Mouse (Mus musculus): ENCODE data around the gene Slf2. TPM values are rescaled to one million over a fixed set of nuclear protein-coding genes. Genes with fewer than 3 reads are reported as not detected.

Slf2 gene
- total and polyA plus RNA-seq, 3 experiments = 30.2 to 109 (median 35.4) TPM

DNA sequence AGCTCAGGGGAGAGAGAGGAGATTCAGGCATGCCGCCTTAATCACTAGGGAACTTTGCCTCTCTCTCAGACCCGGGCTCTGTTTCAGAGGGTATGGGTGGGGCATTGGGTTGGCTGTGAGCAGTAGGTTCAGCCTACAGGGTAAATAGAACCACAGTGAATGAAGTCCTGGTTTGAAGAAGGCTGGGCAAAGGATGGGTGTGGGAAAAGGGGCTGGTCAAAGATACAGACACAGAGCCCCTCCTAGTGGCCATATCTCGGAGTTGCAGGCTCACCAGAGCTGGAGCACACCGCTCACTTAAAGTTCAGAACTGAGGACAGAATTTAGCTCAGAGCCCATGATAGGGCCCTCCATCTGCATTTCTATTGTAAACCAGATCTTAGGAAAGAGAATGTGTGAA, 100.8 kb downstream of the Slf2 start (continued):
- TF ChIP-seq MEF2A (IDR thresholded peaks at IDR 0.05; ENCODE audit: extremely low read depth, insufficient replicate concordance, low read depth, low read length, poor library complexity, severe bottlenecking) = no peak
- TF ChIP-seq EP300 (IDR thresholded peaks at IDR 0.05; ENCODE audit: low read depth in 1 of 2, low read length in 2 of 2) = no peak
- TF ChIP-seq USF2 (IDR thresholded peaks at IDR 0.05; ENCODE audit: borderline replicate concordance in 1 of 2, insufficient read depth in 1 of 2, low read depth in 1 of 2, low read length in 2 of 2) = no peak
- no peak for TF ChIP-seq NRF1 (IDR thresholded peaks at IDR 0.05; ENCODE audit: insufficient read depth, low read depth, low read length, poor library complexity, severe bottlenecking)
- no peak for TF ChIP-seq ZMIZ1 (IDR thresholded peaks at IDR 0.05; ENCODE audit: low read depth, low read length)
- no peak for TF ChIP-seq TAL1 (IDR thresholded peaks at IDR 0.05; ENCODE audit: low read length)

Other genes starting within 250 kb of the Slf2 start
- not detected in 2 replicates for gene Pax2, start 175.1 kb upstream of the Slf2 start, total RNA-seq (2012; rRNA removed)
- not detected for gene Pax2, start 175.1 kb upstream of the Slf2 start, polyA plus RNA-seq (2012; ENCODE audit: insufficient read depth in 1 of 2, insufficient read length in 2 of 2, low read depth in 1 of 2, low replicate concordance in 2 of 2, missing spikeins in 1 of 2)
- gene Sema4g, start 58.0 kb downstream of the Slf2 start, total RNA-seq (2012; rRNA removed) = 0.10 and 0.15 TPM in 2 replicates
- gene Sema4g, start 58.0 kb downstream of the Slf2 start, polyA plus RNA-seq (2012; ENCODE audit: insufficient read depth in 1 of 2, insufficient read length in 2 of 2, low read depth in 1 of 2, low replicate concordance in 2 of 2, missing spikeins in 1 of 2) = under 1 TPM in 1 of 2 experiments, not detected in 1; 0.47 TPM
- gene Twnk, start 74.5 kb downstream of the Slf2 start, total RNA-seq (2012; rRNA removed) = 35.9 and 37.5 TPM in 2 replicates
- 10 to 100 TPM in 1 of 2 experiments, not detected in 1; 55.6 TPM for gene Twnk, start 74.5 kb downstream of the Slf2 start, polyA plus RNA-seq (2012; ENCODE audit: insufficient read depth in 1 of 2, insufficient read length in 2 of 2, low read depth in 1 of 2, low replicate concordance in 2 of 2, missing spikeins in 1 of 2)
- 136 and 145 TPM in 2 replicates for gene Mrpl43, start 75.3 kb downstream of the Slf2 start, total RNA-seq (2012; rRNA removed)
- 100 to 1,000 TPM in 1 of 2 experiments, not detected in 1; 136 TPM for gene Mrpl43, start 75.3 kb downstream of the Slf2 start, polyA plus RNA-seq (2012; ENCODE audit: insufficient read depth in 1 of 2, insufficient read length in 2 of 2, low read depth in 1 of 2, low replicate concordance in 2 of 2, missing spikeins in 1 of 2)
- gene Lzts2, start 83.3 kb downstream of the Slf2 start, total RNA-seq (2012; rRNA removed) = 4.0 and 4.2 TPM in 2 replicates
- gene Lzts2, start 83.3 kb downstream of the Slf2 start, polyA plus RNA-seq (2012; ENCODE audit: insufficient read depth in 1 of 2, insufficient read length in 2 of 2, low read depth in 1 of 2, low replicate concordance in 2 of 2, missing spikeins in 1 of 2) = 10 to 100 TPM in 1 of 2 experiments, not detected in 1; 13.1 TPM
- gene Pdzd7, start 114.6 kb downstream of the Slf2 start, total RNA-seq (2012; rRNA removed) = 0.08 and 0.10 TPM in 2 replicates
- under 1 TPM in 1 of 2 experiments, not detected in 1; 0.56 TPM for gene Pdzd7, start 114.6 kb downstream of the Slf2 start, polyA plus RNA-seq (2012; ENCODE audit: insufficient read depth in 1 of 2, insufficient read length in 2 of 2, low read depth in 1 of 2, low replicate concordance in 2 of 2, missing spikeins in 1 of 2)
- gene Sfxn3, start 116.4 kb downstream of the Slf2 start, total RNA-seq (2012; rRNA removed) = 3.6 and 5.0 TPM in 2 replicates
- gene Sfxn3, start 116.4 kb downstream of the Slf2 start, polyA plus RNA-seq (2012; ENCODE audit: insufficient read depth in 1 of 2, insufficient read length in 2 of 2, low read depth in 1 of 2, low replicate concordance in 2 of 2, missing spikeins in 1 of 2) = 10 to 100 TPM in 1 of 2 experiments, not detected in 1; 10.6 TPM
- 0.33 and 0.39 TPM in 2 replicates for gene Kazald1, start 144.1 kb downstream of the Slf2 start, total RNA-seq (2012; rRNA removed)
- gene Kazald1, start 144.1 kb downstream of the Slf2 start, polyA plus RNA-seq (2012; ENCODE audit: insufficient read depth in 1 of 2, insufficient read length in 2 of 2, low read depth in 1 of 2, low replicate concordance in 2 of 2, missing spikeins in 1 of 2) = 1 to 10 TPM in 1 of 2 experiments, not detected in 1; 1.5 TPM
- not detected in 2 replicates for gene Tlx1, start 219.5 kb downstream of the Slf2 start, total RNA-seq (2012; rRNA removed)
- not detected for gene Tlx1, start 219.5 kb downstream of the Slf2 start, polyA plus RNA-seq (2012; ENCODE audit: insufficient read depth in 1 of 2, insufficient read length in 2 of 2, low read depth in 1 of 2, low replicate concordance in 2 of 2, missing spikeins in 1 of 2)

All from MEL (cell line).